Mouse (Mus musculus) kidney, adult 18-20 months (tissue): Measurements from ENCODE around the gene Mmp13.
A peak's percentile ranks its signal among the peaks of the same experiment; 100 is the strongest.
"Not testable (repeated sequence)": the region's sequence is repeated elsewhere in the genome, so short reads cannot be mapped to it uniquely, and the experiment has no call there.

Experiments
- DNase-seq: peaks from one replicate; pipeline ENCODE4 v3.0.0; 2021

The Mmp13 gene

DNA sequence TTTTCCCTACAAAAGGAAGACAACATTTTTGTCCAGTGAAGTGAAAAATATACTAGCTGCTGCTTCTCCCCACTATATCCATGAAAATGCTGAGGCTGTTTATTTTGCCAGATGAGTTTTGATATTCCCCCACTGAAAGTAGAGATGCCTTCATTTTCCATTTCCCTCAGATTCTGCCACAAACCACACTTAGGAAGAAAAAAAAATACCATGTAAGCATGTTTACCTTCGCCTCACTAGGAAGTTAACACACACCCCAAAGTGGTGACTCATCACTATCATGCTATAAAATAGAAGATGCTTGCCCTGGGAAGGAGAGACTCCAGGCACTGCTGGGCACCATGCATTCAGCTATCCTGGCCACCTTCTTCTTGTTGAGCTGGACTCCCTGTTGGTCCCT lies at the start of gene Mmp13:
Mmp13 (plus strand) TSS at position 301 of the 400 bp plus-strand sequence.
- DNase-seq = no peak

DNA sequence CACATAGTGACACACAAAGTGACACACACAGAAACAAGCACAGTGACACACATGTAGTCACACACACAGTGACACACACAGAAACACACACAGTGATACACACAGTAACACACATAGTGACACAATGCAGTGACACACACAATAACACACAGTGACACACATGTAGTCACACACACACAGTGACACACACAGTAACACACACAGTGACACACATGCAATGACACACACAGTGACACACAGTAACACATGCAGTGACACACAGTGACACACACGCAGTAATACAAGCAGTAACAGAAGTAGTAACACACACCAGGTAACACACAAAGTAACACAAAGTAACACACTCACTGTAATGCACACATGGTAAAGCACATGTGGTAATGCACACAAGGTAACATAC lies 33.7 kb upstream of the Mmp13 start:
- DNase-seq = no peak

DNA sequence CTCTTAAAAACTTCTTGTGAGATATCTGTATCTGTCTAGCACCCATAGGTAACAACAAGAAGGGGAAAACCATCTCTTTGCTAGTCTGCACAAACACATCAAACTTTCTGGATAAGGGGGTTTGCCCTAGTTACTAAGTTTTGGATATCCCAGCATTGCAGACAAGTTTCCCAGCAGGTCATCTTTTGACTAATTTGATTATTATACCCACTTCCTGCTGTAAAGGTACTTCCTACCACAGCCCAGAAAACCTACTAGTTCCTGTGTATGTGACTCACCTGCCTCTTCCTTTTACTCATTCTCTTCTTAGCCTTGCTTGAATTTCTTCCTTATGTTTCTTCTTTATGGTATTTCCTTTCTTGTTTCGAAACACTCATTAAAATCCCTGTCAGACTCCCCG lies 32.3 kb upstream of the Mmp13 start:
- no peak for DNase-seq

GRCm38 (mm10) chr9:7252797-7253654 lies 19.3 kb upstream of the Mmp13 start:
- no peak for DNase-seq

GRCm38 (mm10) chr9:7261667-7262066 lies 10.6 kb upstream of the Mmp13 start:
- DNase-seq = no peak

DNA sequence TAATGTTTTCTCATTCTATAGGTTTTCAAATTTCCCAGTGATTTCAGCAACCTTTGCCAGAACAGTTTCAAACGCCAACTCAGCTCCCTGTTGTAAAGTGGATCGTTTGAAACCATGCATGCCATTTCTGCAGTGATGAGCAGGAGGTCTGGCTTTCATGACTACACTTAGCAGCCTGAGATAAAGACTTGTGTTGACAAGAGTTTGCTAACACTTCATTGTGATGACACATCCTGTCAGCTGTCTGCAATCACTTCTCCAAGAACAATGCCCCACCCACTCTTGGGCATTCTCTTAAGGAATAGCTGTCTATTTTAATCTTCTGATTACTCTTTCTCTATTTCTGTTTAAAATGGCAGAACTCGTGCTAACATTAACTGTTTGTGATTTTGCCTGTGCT lies 2.2 kb upstream of the Mmp13 start:
- no peak for DNase-seq

GRCm38 (mm10) chr9:7282565-7283302 lies 10.4 kb downstream of the Mmp13 start:
- no peak for DNase-seq

DNA sequence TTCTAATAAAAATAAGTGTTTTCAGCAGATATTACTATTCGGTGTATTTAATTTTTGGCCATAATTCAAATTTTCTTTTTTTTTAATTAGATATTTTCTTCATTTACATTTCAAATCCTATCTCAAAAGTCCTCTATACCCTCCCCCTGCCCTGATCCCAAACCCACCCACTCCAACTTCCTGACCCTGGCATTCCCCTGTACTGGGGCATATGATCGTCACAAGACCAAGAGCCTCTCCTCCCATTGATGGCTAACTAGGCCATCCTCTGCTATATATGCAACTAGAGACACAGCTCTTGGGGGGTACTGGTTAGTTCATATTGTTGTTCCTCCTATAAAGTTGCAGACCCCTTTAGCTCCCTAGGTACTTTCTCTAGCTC lies 11.0 kb downstream of the Mmp13 start:
- DNase-seq = not testable (repeated sequence)

GRCm38 (mm10) chr9:7289501-7289900 lies 17.2 kb downstream of the Mmp13 start:
- DNase-seq = no peak

DNA sequence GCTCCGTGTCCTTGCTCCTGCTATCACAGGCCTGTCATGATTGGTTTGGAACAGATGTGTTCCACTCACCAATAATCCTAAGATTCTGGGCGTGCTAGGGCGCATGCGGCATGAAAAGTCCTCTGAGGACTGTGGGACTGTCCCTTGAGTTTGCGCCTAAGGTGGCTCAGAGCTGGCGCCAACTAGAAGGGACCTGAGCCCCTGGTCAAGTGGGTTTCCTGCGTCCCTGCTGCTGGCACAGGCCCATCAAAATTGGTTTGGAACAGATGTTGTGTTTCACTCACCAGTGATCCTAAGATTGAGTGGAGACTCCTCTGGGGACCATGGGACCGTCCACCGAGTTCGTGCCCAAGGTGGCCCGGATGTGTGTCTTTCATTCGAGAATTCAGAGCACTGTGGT lies 17.6 kb downstream of the Mmp13 start:
- DNase-seq = no peak

DNA sequence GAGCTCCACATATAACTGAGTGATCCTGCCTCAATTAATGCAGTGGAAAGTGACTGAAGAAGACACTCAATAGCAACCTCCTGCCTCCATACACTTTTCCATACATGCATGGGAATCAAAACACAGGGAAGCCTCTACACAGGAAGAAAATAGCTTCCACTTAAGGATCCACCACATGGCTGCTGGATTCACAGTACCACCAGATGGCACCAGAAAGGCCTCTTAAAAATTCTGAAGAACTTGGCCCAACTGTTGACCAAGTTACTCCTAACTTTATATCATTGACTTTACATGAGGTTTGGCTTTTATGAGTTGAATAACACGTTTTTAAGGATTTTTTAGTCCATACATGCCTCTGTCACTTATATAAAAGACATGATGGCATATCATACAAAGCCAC lies 19.8 kb downstream of the Mmp13 start:
- peak; percentile 4 for DNase-seq

DNA sequence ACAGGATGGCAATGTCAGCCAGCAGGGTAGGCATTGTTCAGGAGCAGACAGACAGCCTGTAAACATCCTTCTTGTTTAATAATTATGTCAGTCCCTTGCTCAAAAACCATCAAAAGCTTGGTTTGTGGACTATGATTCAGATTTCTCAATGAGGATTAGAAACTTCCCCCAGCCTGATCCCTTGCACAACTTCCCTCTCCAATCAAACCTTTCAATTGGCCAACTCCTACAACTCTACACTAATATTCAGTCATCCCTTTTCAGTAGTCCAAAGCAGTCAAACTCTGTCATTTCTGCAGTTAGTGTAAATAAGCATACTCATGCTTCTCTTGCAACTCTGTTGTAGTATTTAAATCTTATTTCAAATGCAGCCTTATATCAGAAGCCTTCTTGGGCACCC lies 59.5 kb downstream of the Mmp13 start:
- no peak for DNase-seq
